Mouse (Mus musculus) CH12.LX (cell line): Measurements from ENCODE around the gene Pphln1. TPM values are rescaled to one million over a fixed set of nuclear protein-coding genes. Genes with fewer than 3 reads are reported as not detected.

Experiments used
- DNase-seq: peaks from one replicate; pipeline ENCODE4 v3.0.0-alpha.2; 2013; ENCODE audit errors: extremely low read depth
- H3K27ac ChIP-seq: 2 replicates; pipeline ENCODE4 v1.5.1; 2012; ENCODE audit warnings: low read depth, mild to moderate bottlenecking, control low read depth, moderate library complexity; ENCODE audit not compliant: insufficient read depth
- H3K27me3 ChIP-seq: replicated peaks from 2 replicates; pipeline ENCODE3; 2012; ENCODE audit warnings: inconsistent platforms
- H3K36me3 ChIP-seq, 2 experiments: replicated peaks in 1 of 2; 2 replicates each; pipeline versions ENCODE3 to v1.6.1; 2012; ENCODE audit warnings: inconsistent platforms in 1 of 2, low read length in 1 of 2, mild to moderate bottlenecking in 1 of 2, mixed read lengths in 1 of 2, moderate library complexity in 1 of 2; ENCODE audit not compliant: control insufficient read depth in 1 of 2, insufficient read depth in 1 of 2
- H3K4me1 ChIP-seq, 2 experiments: 2 replicates each; pipeline ENCODE4 v1.6.1; 2012; ENCODE audit warnings: inconsistent platforms in 1 of 2, moderate library complexity in 1 of 2; ENCODE audit not compliant: insufficient read depth in 2 of 2, control insufficient read depth in 1 of 2
- H3K4me2 ChIP-seq: 2 replicates; pipeline ENCODE4 v1.6.1; 2012; ENCODE audit warnings: low read depth, mild to moderate bottlenecking, control low read depth; ENCODE audit not compliant: poor library complexity, insufficient read depth, severe bottlenecking
- H3K4me3 ChIP-seq, 3 experiments: fragments of 150-350 bp in 1 of 3; sonication (generic) in 1 of 3; replicated peaks in 1 of 3; 2 replicates each; pipeline versions ENCODE3 to v1.5.1; 2011 to 2012; ENCODE audit warnings: low read depth in 2 of 3, low read length in 2 of 3, mild to moderate bottlenecking in 2 of 3, moderate library complexity in 2 of 3, control low read depth in 1 of 3, improper control_type of control experiment in 1 of 3, inconsistent platforms in 1 of 3, mixed read lengths in 1 of 3; ENCODE audit not compliant: poor library complexity in 1 of 3
- H3K79me2 ChIP-seq: replicated peaks from 2 replicates; pipeline ENCODE4 v1.6.1; 2012; ENCODE audit warnings: mild to moderate bottlenecking, moderate library complexity; ENCODE audit not compliant: control insufficient read depth, poor library complexity, insufficient read depth, severe bottlenecking; ENCODE audit errors: extremely low read depth
- H3K9ac ChIP-seq: 2 replicates; pipeline ENCODE4 v1.6.1; 2012; ENCODE audit warnings: low read depth, mild to moderate bottlenecking, control low read depth, moderate library complexity; ENCODE audit not compliant: insufficient read depth
- H3K9me3 ChIP-seq: replicated peaks from 2 replicates; pipeline ENCODE3; 2012; ENCODE audit warnings: low read length, inconsistent platforms, mixed read lengths
- BHLHE40 ChIP-seq: IDR thresholded peaks from 2 replicates; pipeline ENCODE4 v1.6.1; 2011; ENCODE audit warnings: mild to moderate bottlenecking, low read depth, low read length, improper control_type of control experiment
- CTCF ChIP-seq, 2 experiments: IDR thresholded peaks in 1 of 2; conservative IDR thresholded peaks in 1 of 2; 2 replicates each; pipeline ENCODE4 v1.5.1; 2011 to 2012; ENCODE audit warnings: low read depth in 2 of 2, low read length in 2 of 2, improper control_type of control experiment in 1 of 2, inconsistent platforms in 1 of 2, mild to moderate bottlenecking in 1 of 2, moderate library complexity in 1 of 2
- ETS1 ChIP-seq: conservative IDR thresholded peaks from 2 replicates; pipeline ENCODE4 v1.6.1; 2012; ENCODE audit warnings: low read depth, mild to moderate bottlenecking, inconsistent platforms, low read length, improper control_type of control experiment, moderate library complexity
- GABPA ChIP-seq: IDR thresholded peaks from 2 replicates; pipeline ENCODE4 v1.6.1; 2012; ENCODE audit warnings: low read depth, low read length, improper control_type of control experiment, inconsistent platforms; ENCODE audit not compliant: insufficient replicate concordance
- JUN ChIP-seq: IDR thresholded peaks from 2 replicates; pipeline ENCODE4 v1.6.1; 2011; ENCODE audit warnings: low read depth, mild to moderate bottlenecking, low read length, improper control_type of control experiment, moderate library complexity; ENCODE audit not compliant: insufficient read depth
- JUND ChIP-seq: conservative IDR thresholded peaks from 2 replicates; pipeline ENCODE4 v1.6.1; 2011; ENCODE audit warnings: low read depth, low read length, improper control_type of control experiment
- MAX ChIP-seq: IDR thresholded peaks from 2 replicates; pipeline ENCODE4 v1.6.1; 2011; ENCODE audit warnings: low read length, improper control_type of control experiment
- MAZ ChIP-seq: IDR thresholded peaks from 2 replicates; pipeline ENCODE4 v1.6.1; 2012; ENCODE audit warnings: low read depth, mild to moderate bottlenecking, inconsistent platforms, low read length, improper control_type of control experiment, moderate library complexity
- MXI1 ChIP-seq: IDR thresholded peaks from 2 replicates; pipeline ENCODE4 v1.6.1; 2011; ENCODE audit warnings: mild to moderate bottlenecking, low read depth, low read length, improper control_type of control experiment
- MYC ChIP-seq: IDR thresholded peaks from 2 replicates; pipeline ENCODE4 v1.6.1; 2011; ENCODE audit warnings: low read depth, mild to moderate bottlenecking, improper control_type of control experiment, low read length
- POLR2A ChIP-seq: IDR thresholded peaks from 2 replicates; pipeline ENCODE4 v1.6.1; 2011; ENCODE audit warnings: low read depth, mild to moderate bottlenecking, improper control_type of control experiment, low read length
- RAD21 ChIP-seq: IDR thresholded peaks from 2 replicates; pipeline ENCODE4 v1.6.1; 2011; ENCODE audit warnings: low read depth, mild to moderate bottlenecking, low read length, improper control_type of control experiment, moderate library complexity
- RCOR1 ChIP-seq: conservative IDR thresholded peaks from 2 replicates; pipeline ENCODE4 v1.6.1; 2012; ENCODE audit warnings: low read depth, mild to moderate bottlenecking, inconsistent platforms, low read length, improper control_type of control experiment
- SMC3 ChIP-seq: IDR thresholded peaks from 2 replicates; pipeline ENCODE4 v1.6.1; 2011; ENCODE audit warnings: low read depth, low read length, improper control_type of control experiment
- TCF12 ChIP-seq: IDR thresholded peaks from 2 replicates; pipeline ENCODE4 v1.6.1; 2014; ENCODE audit warnings: low read depth, mild to moderate bottlenecking, inconsistent platforms, low read length, improper control_type of control experiment
- ZC3H11A ChIP-seq: IDR thresholded peaks from 2 replicates; pipeline ENCODE4 v1.6.1; 2012; ENCODE audit warnings: low read depth, mild to moderate bottlenecking, inconsistent platforms, low read length, improper control_type of control experiment
- ZKSCAN1 ChIP-seq: IDR thresholded peaks from 2 replicates; pipeline ENCODE4 v1.6.1; 2012; ENCODE audit warnings: low read depth, inconsistent platforms, low read length, improper control_type of control experiment, borderline replicate concordance
- dilution Hi-C: fragments of 300-500 bp; cut with MboI; formaldehyde crosslinking; loops from 2 replicates; pipeline ENCODE4 v1.14.3; 2020; ENCODE audit warnings: low sequenced_read_pairs; ENCODE audit not compliant: extremely low pct_unique_long_range_greater_than_20kb, extremely low pct_ligation_motif_present
- in situ Hi-C: fragments of 300-500 bp; cut with MboI; formaldehyde crosslinking; loops from 3 replicates; pipeline ENCODE4 v1.14.3; 2019; ENCODE audit warnings: low sequenced_read_pairs, low pct_ligation_motif_present, low pct_unique_long_range_greater_than_20kb, mixed read lengths
- polyA plus RNA-seq: library from polyadenylated mRNA; unstranded; fragments of >175 nt; gene quantifications from 2 replicates; pipeline ENCODE4 v1.2.1, GENCODE M21; 2012; ENCODE audit warnings: low read depth; ENCODE audit not compliant: insufficient read length
- total RNA-seq, 2 experiments: library from RNA; depleted of rRNA; stranded (reverse); fragments of 300-350 nt in 1 of 2; fragments of >200 nt in 1 of 2; gene quantifications; 2 replicates each; pipeline ENCODE4 v1.2.3; 2012 to 2014

Gene Pphln1
- total and polyA plus RNA-seq, 3 experiments: 22.9 to 63.9 (median 59.3) TPM

- Histone ChIP-seq H3K79me2 (peaks cover 69% of the 10 kb centered on the region), H3K27ac (peak overlapping the region; percentile 73; the same call in 1 of the 2 replicates), H3K27me3 (no peaks in the 10 kb centered on the region), H3K4me3 (peak overlapping the region; percentile 68 to 94 (median 79)), H3K9ac (peak overlapping the region; percentile 98), H3K4me1 (peaks cover 0 to 40% of the 10 kb centered on the region in 2 experiments; a peak in 2 of 4 replicates), H3K9me3 (no peaks in the 10 kb centered on the region), H3K4me2 (peak overlapping the region; percentile 61), H3K36me3 (peaks cover 10 to 35% of the 10 kb centered on the region in 2 experiments)
- no peak for DNase-seq
- in situ Hi-C loops: no loop called here
- dilution Hi-C loops: no loop called here
- peak; percentile 60; the same call in 1 of the 2 replicates for TF ChIP-seq MYC
- TF ChIP-seq MAX: peak; percentile 58; the same call in 1 of the 2 replicates
- TF ChIP-seq MXI1: peak; percentile 60; the same call in 1 of the 2 replicates
- TF ChIP-seq JUN: no peak
Observed at GRCm38 (mm10) chr15:93398699-93399540, 770 bp downstream of the Pphln1 start.

- Histone ChIP-seq H3K27ac (no peak overlapping the region), H3K4me2 (no peak overlapping the region), H3K9ac (no peak overlapping the region), H3K27me3 (no peaks in the 10 kb centered on the region), H3K79me2 (peaks cover 64% of the 10 kb centered on the region), H3K4me3 (no peak overlapping the region), H3K4me1 (peaks cover 0 to 42% of the 10 kb centered on the region in 2 experiments; a peak in 2 of 4 replicates), H3K36me3 (peaks cover 3 to 26% of the 10 kb centered on the region in 2 experiments), H3K9me3 (no peaks in the 10 kb centered on the region)
- in situ Hi-C loops (no loop called here), dilution Hi-C loops (no loop called here)
- TF ChIP-seq RAD21 (no peak), TCF12 (no peak), RCOR1 (no peak), ZKSCAN1 (no peak), CTCF (conservative IDR thresholded peaks at IDR 0.05 in 1 of 2, IDR thresholded peaks at IDR 0.05 in 1 of 2; ENCODE audit: low read depth in 2 of 2, low read length in 2 of 2) (no peak), ZC3H11A (no peak), MAZ (no peak), MAX (no peak), ETS1 (no peak), JUND (no peak), SMC3 (no peak), BHLHE40 (no peak), POLR2A (no peak), MXI1 (no peak), GABPA (no peak), JUN (no peak)
- no peak for DNase-seq
Observed at GRCm38 (mm10) chr15:93401446-93401845, 3.3 kb downstream of the Pphln1 start.
